Mouse (Mus musculus) hindbrain, embryonic 12.5 days (tissue): ENCODE measurements at regions not wholly inside any gene's neighbourhood (a gene's known extent, or its start where the extent isn't known, plus 50 kb on each side); places are given as distances from the start of the nearest gene placed in this dataset.

Experiments
- ATAC-seq: fragments of 200-750 bp; cut with Nextera tagmentation; 2 replicates; pipeline ENCODE4 v1.8.0; 2017; ENCODE audit warnings: moderate TSS enrichment; ENCODE audit not compliant: low FRiP score
- H3K27ac ChIP-seq: fragments of 300-500 bp; sonication (generic); 2 replicates; pipeline ENCODE4 v1.5.1; 2016; ENCODE audit warnings: mild to moderate bottlenecking
- H3K27me3 ChIP-seq: fragments of 300-500 bp; sonication (generic); 2 replicates; pipeline ENCODE4 v1.6.1; 2016; ENCODE audit warnings: mild to moderate bottlenecking
- H3K36me3 ChIP-seq: fragments of 300-500 bp; sonication (generic); 2 replicates; pipeline ENCODE4 v1.6.1; 2016; ENCODE audit warnings: mild to moderate bottlenecking
- H3K4me1 ChIP-seq: fragments of 300-500 bp; sonication (generic); 2 replicates; pipeline ENCODE4 v1.6.1; 2016
- H3K4me2 ChIP-seq: fragments of 300-500 bp; sonication (generic); replicated peaks from 2 replicates; pipeline ENCODE4 v1.6.1; 2016; ENCODE audit warnings: mild to moderate bottlenecking
- H3K4me3 ChIP-seq: fragments of 300-500 bp; sonication (generic); 2 replicates; pipeline ENCODE4 v1.5.1; 2016; ENCODE audit warnings: mild to moderate bottlenecking
- H3K9ac ChIP-seq: fragments of 300-500 bp; sonication (generic); 2 replicates; pipeline ENCODE4 v1.6.1; 2016; ENCODE audit warnings: mild to moderate bottlenecking, moderate library complexity
- H3K9me3 ChIP-seq: fragments of 300-500 bp; sonication (generic); replicated peaks from 2 replicates; pipeline ENCODE4 v1.6.1; 2016; ENCODE audit warnings: mild to moderate bottlenecking
- WGBS: fragments of 180-500 bp; shearing (Covaris S2); methylation state at CpG from one replicate; pipeline ENCODE4 v1.1.7; 2016; 5-methylcytosine and 5-hydroxymethylcytosine counted together

- no peak overlapping the region for H3K4me3 ChIP-seq
Measured at GRCm38 (mm10) chr13:80798863-80799817, 84.0 kb upstream of the Arrdc3 start.

GRCm38 (mm10) chr13:80806172-80806571 is 77.0 kb upstream of the Arrdc3 start:
- Histone ChIP-seq H3K4me3 (no peak overlapping the region), H3K4me1 (no peaks in the 10 kb centered on the region), H3K9ac (no peak overlapping the region), H3K4me2 (no peak overlapping the region), H3K27ac (no peak overlapping the region), H3K36me3 (no peaks in the 10 kb centered on the region), H3K27me3 (no peaks in the 10 kb centered on the region), H3K9me3 (no peaks in the 10 kb centered on the region)
- ATAC-seq: peak; percentile 50; the same call in 1 of the 2 replicates
- WGBS: 31% methylated on average over 2 of the region's 2 CpGs

More at GRCm38 (mm10) chr13:80798863-80799817, 84.0 kb upstream of the Arrdc3 start:
- Histone ChIP-seq H3K36me3 (no peaks in the 10 kb centered on the region), H3K27ac (no peak overlapping the region), H3K9me3 (no peaks in the 10 kb centered on the region), H3K4me2 (no peak overlapping the region), H3K27me3 (no peaks in the 10 kb centered on the region), H3K9ac (no peak overlapping the region), H3K4me1 (no peaks in the 10 kb centered on the region)
- no peak for ATAC-seq
- 79% methylated on average over 5 of the region's 5 CpGs for WGBS

- no peaks in the 10 kb centered on the region for H3K27me3 ChIP-seq
- no peaks in the 10 kb centered on the region for H3K4me1 ChIP-seq
- no peaks in the 10 kb centered on the region for H3K36me3 ChIP-seq
- H3K9me3 ChIP-seq: no peaks in the 10 kb centered on the region
- H3K4me2 ChIP-seq: no peak overlapping the region
- no peak overlapping the region for H3K4me3 ChIP-seq
- ATAC-seq: no peak
- H3K27ac ChIP-seq: no peak overlapping the region
- H3K9ac ChIP-seq: no peak overlapping the region
Measured at GRCm38 (mm10) chr13:80827037-80827471, 56.1 kb upstream of the Arrdc3 start.
